Mouse (Mus musculus) cerebellum, adult 2 months (tissue): ENCODE results near the gene Ate1.

Experiments used
- CTCF ChIP-seq: fragments of 200-500 bp; IDR thresholded peaks from 2 replicates; pipeline ENCODE4 v1.5.1; 2011; ENCODE audit warnings: low read depth, mild to moderate bottlenecking, control low read depth, low read length, moderate library complexity, borderline replicate concordance; ENCODE audit not compliant: insufficient read depth
- POLR2A ChIP-seq: fragments of 200-500 bp; IDR thresholded peaks from 2 replicates; pipeline ENCODE4 v1.6.1; 2011; ENCODE audit warnings: low read length, control low read depth, borderline replicate concordance; ENCODE audit not compliant: insufficient read depth

GRCm38 (mm10) chr7:130380367-130380766, 139.8 kb downstream of the Ate1 start:
- TF ChIP-seq CTCF (no peak), POLR2A (no peak)
